Mouse (Mus musculus) stomach, postnatal 0 days (tissue): Measurements from ENCODE around the gene Rap1gap2.

Source experiments
- CTCF ChIP-seq: IDR thresholded peaks from 2 replicates; pipeline ENCODE4 v1.5.1; 2016; ENCODE audit warnings: antibody characterized with exemption, low read depth, mild to moderate bottlenecking, moderate library complexity
- EP300 ChIP-seq: optimal IDR thresholded peaks from 2 replicates; pipeline ENCODE3; 2016; ENCODE audit warnings: antibody characterized with exemption

DNA sequence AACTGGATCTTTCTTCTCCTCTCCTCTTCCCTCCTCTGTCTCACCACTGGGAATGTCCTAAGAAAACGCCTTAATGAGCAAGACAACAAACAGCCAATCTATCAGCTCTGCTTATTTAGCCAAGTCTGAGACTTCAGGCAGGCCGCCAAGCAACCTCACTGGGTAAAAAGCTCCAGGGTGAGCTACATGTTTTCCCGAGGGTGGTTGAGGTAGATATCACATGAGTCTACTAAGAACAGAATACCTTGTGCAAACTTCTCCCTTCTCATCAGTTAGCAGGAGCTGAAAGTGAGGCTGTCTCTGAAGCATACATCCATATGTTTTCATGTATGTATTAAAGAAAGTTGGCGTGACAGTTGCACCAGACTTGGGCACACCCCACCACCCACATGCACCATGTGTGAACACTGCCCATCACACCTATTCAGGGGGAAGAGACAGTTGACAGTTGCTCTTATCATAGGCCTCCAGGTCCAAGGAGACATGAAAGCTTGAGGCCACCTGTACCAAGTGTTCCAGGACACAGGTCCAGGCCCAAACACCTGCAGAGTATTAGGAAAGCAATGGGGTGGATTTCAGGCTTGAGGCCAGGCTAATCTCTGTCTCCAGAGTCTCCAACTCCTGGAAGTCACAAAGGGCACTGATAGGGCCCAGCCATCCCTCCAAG is 35.8 kb downstream of the Rap1gap2 start:
- TF ChIP-seq CTCF (no peak), EP300 (no peak)
